Mouse (Mus musculus) cerebellum, postnatal 25 days (tissue): ENCODE data around the gene Kif3c.

Experiments used
- DNase-seq, 2 experiments: peaks; one replicate each; pipeline ENCODE4 v3.0.0; 2021; ENCODE audit warnings: mixed read lengths in 2 of 2

Kif3c gene

GRCm38 (mm10) chr12:3425375-3426341 is 60.7 kb downstream of the Kif3c start:
- DNase-seq, result peak; percentile 42 to 57

GRCm38 (mm10) chr12:3426530-3427034 is 61.6 kb downstream of the Kif3c start, which contains the start of gene Asxl2:
Asxl2 (plus strand) TSS chr12:3426857.
- DNase-seq, result peak; percentile 99 to 100

- DNase-seq, result peak; percentile 74 to 77
Measured at GRCm38 (mm10) chr12:3427067-3427889, 62.3 kb downstream of the Kif3c start.

- no peak for DNase-seq
Measured at GRCm38 (mm10) chr12:3427891-3428775, 63.2 kb downstream of the Kif3c start.

GRCm38 (mm10) chr12:3429681-3430442 is 64.9 kb downstream of the Kif3c start:
- DNase-seq, result peak in 1 of 2 experiments; percentile 32

- no peak for DNase-seq
Measured at GRCm38 (mm10) chr12:3430443-3430753, 65.5 kb downstream of the Kif3c start.

- DNase-seq, result no peak
Measured at GRCm38 (mm10) chr12:3430985-3431384, 66.1 kb downstream of the Kif3c start.

- no peak for DNase-seq
Measured at GRCm38 (mm10) chr12:3433736-3434135, 68.8 kb downstream of the Kif3c start.

- no peak for DNase-seq
Measured at GRCm38 (mm10) chr12:3436446-3436845, 71.5 kb downstream of the Kif3c start.

- DNase-seq, result no peak
Measured at GRCm38 (mm10) chr12:3437815-3438214, 72.9 kb downstream of the Kif3c start.

- no peak for DNase-seq
Measured at GRCm38 (mm10) chr12:3440916-3441315, 76.0 kb downstream of the Kif3c start.

GRCm38 (mm10) chr12:3441361-3441760 is 76.4 kb downstream of the Kif3c start:
- no peak for DNase-seq

GRCm38 (mm10) chr12:3453554-3453953 is 88.6 kb downstream of the Kif3c start:
- DNase-seq, result no peak
